Mouse (Mus musculus) cortical plate, adult 2 months (tissue): ENCODE measurements around the gene Lbp. TPM values are rescaled to one million over a fixed set of nuclear protein-coding genes. Genes with fewer than 3 reads are reported as not detected.

Source experiments
- H3K27ac ChIP-seq: fragments of 200-500 bp; 2 replicates; pipeline ENCODE4 v1.5.1; 2012; ENCODE audit warnings: low read length, control low read depth, inconsistent platforms; ENCODE audit not compliant: insufficient read depth
- H3K4me1 ChIP-seq: fragments of 200-500 bp; 2 replicates; pipeline ENCODE4 v1.6.1; 2011; ENCODE audit warnings: low read length; ENCODE audit not compliant: control insufficient read depth, insufficient read depth
- H3K4me3 ChIP-seq: fragments of 200-500 bp; 2 replicates; pipeline ENCODE4 v1.5.1; 2011; ENCODE audit warnings: mild to moderate bottlenecking, low read length, control low read depth; ENCODE audit not compliant: insufficient read depth
- CTCF ChIP-seq: fragments of 200-500 bp; IDR thresholded peaks from 2 replicates; pipeline ENCODE4 v1.5.1; 2011; ENCODE audit warnings: mild to moderate bottlenecking, control low read depth, low read length; ENCODE audit not compliant: insufficient read depth; ENCODE audit errors: extremely low read depth
- POLR2A ChIP-seq: fragments of 200-500 bp; IDR thresholded peaks from 2 replicates; pipeline ENCODE4 v1.6.1; 2011; ENCODE audit warnings: mild to moderate bottlenecking, low read length, control low read depth; ENCODE audit not compliant: insufficient read depth; ENCODE audit errors: extremely low read depth
- polyA plus RNA-seq: library from polyadenylated mRNA; depleted of rRNA; stranded (reverse); fragments of >200 nt; gene quantifications from 2 replicates; pipeline ENCODE4 v1.2.3, GENCODE M21; 2012

The Lbp gene
- polyA plus RNA-seq, 1 experiment: 5.0 TPM

- TF ChIP-seq POLR2A: no peak
- TF ChIP-seq CTCF: no peak
- Histone ChIP-seq H3K4me1 (no peaks in the 10 kb centered on the region), H3K27ac (no peak overlapping the region), H3K4me3 (peak overlapping the region; percentile 76; the same call in 1 of the 2 replicates)
These were observed 53.7 kb downstream of the Lbp start for GRCm38 (mm10) chr2:158359757-158360620.

- Histone ChIP-seq H3K27ac (no peak overlapping the region), H3K4me1 (no peaks in the 10 kb centered on the region), H3K4me3 (peak overlapping the region; percentile 76)
- TF ChIP-seq POLR2A (peak; percentile 66; the same call in 1 of the 2 replicates), CTCF (peak; percentile 59)
These were observed 54.8 kb downstream of the Lbp start for GRCm38 (mm10) chr2:158360873-158361677.

GRCm38 (mm10) chr2:158361678-158362320 is 55.5 kb downstream of the Lbp start:
- TF ChIP-seq POLR2A (no peak), CTCF (0 out of 2 replicates have a peak, but pooled peaks have one; percentile 33)
- H3K4me1 ChIP-seq: no peaks in the 10 kb centered on the region
- H3K27ac ChIP-seq: no peak overlapping the region
- peak overlapping the region; percentile 76; the same call in 1 of the 2 replicates for H3K4me3 ChIP-seq

GRCm38 (mm10) chr2:158364175-158364574 is 57.9 kb downstream of the Lbp start:
- H3K27ac ChIP-seq: no peak overlapping the region
- no peak overlapping the region for H3K4me3 ChIP-seq
- no peaks in the 10 kb centered on the region for H3K4me1 ChIP-seq
- TF ChIP-seq CTCF (no peak), POLR2A (no peak)

- Histone ChIP-seq H3K4me3 (no peak overlapping the region), H3K27ac (no peak overlapping the region), H3K4me1 (no peaks in the 10 kb centered on the region)
- TF ChIP-seq CTCF (no peak), POLR2A (no peak)
These were observed 59.0 kb downstream of the Lbp start for GRCm38 (mm10) chr2:158365099-158365850.

GRCm38 (mm10) chr2:158367654-158368053 is 61.4 kb downstream of the Lbp start:
- Histone ChIP-seq H3K27ac (no peak overlapping the region), H3K4me3 (no peak overlapping the region), H3K4me1 (no peaks in the 10 kb centered on the region)
- TF ChIP-seq CTCF (no peak), POLR2A (no peak)

- no peak overlapping the region for H3K27ac ChIP-seq
- TF ChIP-seq CTCF: no peak
- no peak for TF ChIP-seq POLR2A
These were observed 62.0 kb downstream of the Lbp start for GRCm38 (mm10) chr2:158368313-158368712.

GRCm38 (mm10) chr2:158369474-158370172 is 63.3 kb downstream of the Lbp start:
- TF ChIP-seq POLR2A (no peak), CTCF (no peak)
- H3K4me3 ChIP-seq: no peak overlapping the region
- H3K27ac ChIP-seq: no peak overlapping the region
- H3K4me1 ChIP-seq: no peaks in the 10 kb centered on the region

More at GRCm38 (mm10) chr2:158368313-158368712, 62.0 kb downstream of the Lbp start:
- H3K4me3 ChIP-seq: no peak overlapping the region
- no peaks in the 10 kb centered on the region for H3K4me1 ChIP-seq

- no peak overlapping the region for H3K4me3 ChIP-seq
- no peaks in the 10 kb centered on the region for H3K4me1 ChIP-seq
- no peak for TF ChIP-seq POLR2A
- no peak for TF ChIP-seq CTCF
- H3K27ac ChIP-seq: no peak overlapping the region
These were observed 63.9 kb downstream of the Lbp start for GRCm38 (mm10) chr2:158370173-158370550.
